Mouse (Mus musculus) lung, adult 2 months (tissue): ENCODE measurements around the gene Zic5.

Source experiments
- CTCF ChIP-seq: fragments of 200-500 bp; IDR thresholded peaks from 2 replicates; pipeline ENCODE4 v1.5.1; 2011; ENCODE audit warnings: mild to moderate bottlenecking, low read length, control low read depth; ENCODE audit not compliant: insufficient read depth
- POLR2A ChIP-seq: fragments of 200-500 bp; IDR thresholded peaks from 2 replicates; pipeline ENCODE4 v1.6.1; 2011; ENCODE audit warnings: low read depth, mild to moderate bottlenecking, control low read depth, low read length, borderline replicate concordance; ENCODE audit errors: extremely low read depth

DNA sequence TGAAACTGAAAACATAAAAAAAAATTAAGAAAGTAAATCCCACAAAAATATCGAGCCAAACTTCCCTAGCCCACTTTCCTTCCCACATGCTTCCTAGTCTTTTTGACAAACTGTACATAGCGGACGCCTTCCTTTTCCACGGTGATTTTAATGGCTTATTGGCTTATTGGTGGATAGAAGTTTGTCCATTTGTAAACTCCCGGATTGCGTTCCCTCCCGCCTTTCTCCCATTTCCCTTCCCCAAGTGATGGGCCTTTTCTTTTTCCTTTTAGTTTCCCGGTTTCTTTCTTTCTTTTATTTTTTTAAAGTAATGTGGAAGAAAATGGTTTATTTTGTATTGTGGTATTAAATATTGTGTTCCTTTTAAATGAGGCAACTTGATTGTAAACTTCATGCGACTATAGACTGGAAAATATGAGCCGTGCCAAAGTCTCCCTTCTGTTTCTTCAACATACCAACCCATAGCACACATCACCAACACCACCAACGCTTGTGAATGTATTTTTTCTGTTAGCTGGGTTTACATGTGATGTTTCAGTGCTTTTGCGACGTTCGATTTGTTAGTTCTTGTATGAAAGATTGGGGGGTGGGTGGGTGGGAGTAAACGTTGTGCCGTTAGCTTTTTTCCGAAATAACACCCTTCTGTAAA lies 14.1 kb upstream of the Zic5 start:
- TF ChIP-seq POLR2A, result no peak
- no peak for TF ChIP-seq CTCF
